Mouse (Mus musculus) heart, embryonic 14.5 days (tissue): ENCODE data around the gene Upf3b. TPM values are rescaled to one million over a fixed set of nuclear protein-coding genes. Genes with fewer than 3 reads are reported as not detected.

ENCODE experiments used
- ATAC-seq: fragments of 200-750 bp; cut with Nextera tagmentation; 2 replicates; pipeline ENCODE4 v1.8.0; 2017; ENCODE audit warnings: low read depth, moderate TSS enrichment; ENCODE audit not compliant: insufficient number of reproducible peaks, insufficient read depth, low FRiP score
- H3K27ac ChIP-seq, 2 experiments: fragments of 200-500 bp in 1 of 2; fragments of 300-500 bp in 1 of 2; sonication (generic) in 1 of 2; replicated peaks in 1 of 2; 2 replicates each; pipeline ENCODE4 v1.5.1; 2012 to 2014; ENCODE audit warnings: low read depth in 2 of 2, low read length in 2 of 2, control low read depth in 1 of 2, mild to moderate bottlenecking in 1 of 2, mixed read lengths in 1 of 2; ENCODE audit not compliant: control insufficient read depth in 1 of 2, insufficient read depth in 1 of 2
- H3K27me3 ChIP-seq: fragments of 300-500 bp; sonication (generic); 2 replicates; pipeline ENCODE4 v1.6.1; 2014; ENCODE audit warnings: mild to moderate bottlenecking, low read length, control low read depth; ENCODE audit not compliant: control insufficient read depth, insufficient read depth
- H3K36me3 ChIP-seq: fragments of 300-500 bp; sonication (generic); 2 replicates; pipeline ENCODE4 v1.6.1; 2014; ENCODE audit warnings: mild to moderate bottlenecking, control low read depth, low read length, mixed read lengths; ENCODE audit not compliant: control insufficient read depth, insufficient read depth
- H3K4me1 ChIP-seq, 2 experiments: fragments of 200-500 bp in 1 of 2; fragments of 300-500 bp in 1 of 2; sonication (generic) in 1 of 2; 2 replicates each; pipeline ENCODE4 v1.6.1; 2012 to 2014; ENCODE audit warnings: low read length in 2 of 2, control low read depth in 1 of 2, mixed read lengths in 1 of 2; ENCODE audit not compliant: control insufficient read depth in 2 of 2, insufficient read depth in 2 of 2
- H3K4me2 ChIP-seq: fragments of 300-500 bp; sonication (generic); 2 replicates; pipeline ENCODE4 v1.6.1; 2014; ENCODE audit warnings: mild to moderate bottlenecking, low read length
- H3K4me3 ChIP-seq, 2 experiments: fragments of 200-500 bp in 1 of 2; fragments of 300-500 bp in 1 of 2; sonication (generic) in 1 of 2; 2 replicates each; pipeline ENCODE4 v1.5.1; 2012 to 2014; ENCODE audit warnings: low read length in 2 of 2, mild to moderate bottlenecking in 2 of 2, control low read depth in 1 of 2, low read depth in 1 of 2, moderate library complexity in 1 of 2; ENCODE audit not compliant: control insufficient read depth in 1 of 2, insufficient read depth in 1 of 2
- H3K9ac ChIP-seq: fragments of 300-500 bp; sonication (generic); 2 replicates; pipeline ENCODE4 v1.6.1; 2014; ENCODE audit warnings: mild to moderate bottlenecking, low read length
- H3K9me3 ChIP-seq: fragments of 300-500 bp; sonication (generic); 2 replicates; pipeline ENCODE4 v1.6.1; 2016; ENCODE audit warnings: low read length, control low read depth; ENCODE audit not compliant: control insufficient read depth
- WGBS: fragments of 180-500 bp; shearing (Covaris S2); extraction: QIAGEN DNeasy Blood & Tissue Kit; methylation state at CpG from one replicate; pipeline ENCODE4 v1.1.7; 2014; 5-methylcytosine and 5-hydroxymethylcytosine counted together
- polyA plus RNA-seq: library from polyadenylated mRNA; unstranded; fragments of >200 nt; fragmentation: Nextera tagmentation; extraction: Ambion mirVana; gene quantifications from 2 replicates; pipeline ENCODE4 v1.2.1, GENCODE M21; 2014

The Upf3b gene
- polyA plus RNA-seq, 1 experiment from 2014 or later, result 14.3 TPM

DNA sequence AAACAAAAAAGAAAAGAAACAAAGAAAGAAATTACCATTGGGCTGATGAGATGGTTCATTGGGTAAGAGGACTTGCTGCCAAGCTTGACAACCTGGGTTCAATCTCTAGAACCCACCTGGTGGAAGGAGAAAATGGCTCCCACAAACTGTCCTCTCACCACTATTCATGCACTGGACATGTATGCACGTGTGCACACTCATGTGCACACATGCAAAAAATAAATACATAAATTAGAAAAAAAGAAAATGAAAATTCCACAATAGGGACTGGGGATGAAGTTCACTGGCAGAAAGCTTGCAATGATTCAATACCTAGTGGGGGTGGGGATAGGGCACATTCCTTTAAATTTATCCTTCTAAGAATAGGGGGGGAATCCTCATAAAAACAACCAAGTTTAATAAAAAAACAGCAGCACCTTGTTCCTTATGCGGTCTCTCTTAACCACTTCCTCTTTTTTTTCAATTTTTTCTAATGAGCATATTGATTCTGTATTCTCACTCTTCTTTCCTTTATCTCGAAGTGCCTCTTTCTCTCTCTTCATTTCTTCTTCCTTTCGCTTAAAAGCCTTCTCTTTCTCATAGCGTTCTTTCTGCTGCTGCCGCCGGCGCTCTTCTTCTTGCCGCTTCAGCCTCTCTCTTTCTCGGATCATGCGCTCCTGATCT, 14.9 kb downstream of the Upf3b start:
- no peak overlapping the region for H3K4me3 ChIP-seq
- WGBS, result 84% methylated on average over 11 of the region's 11 CpGs
- no peaks in the 10 kb centered on the region for H3K4me1 ChIP-seq
- no peak overlapping the region for H3K4me2 ChIP-seq
- H3K9ac ChIP-seq, result no peak overlapping the region
- no peaks in the 10 kb centered on the region for H3K9me3 ChIP-seq
- no peak for ATAC-seq
- H3K27me3 ChIP-seq, result no peaks in the 10 kb centered on the region
- H3K36me3 ChIP-seq, result peaks cover 46% of the 10 kb centered on the region
- H3K27ac ChIP-seq, result no peak overlapping the region

DNA sequence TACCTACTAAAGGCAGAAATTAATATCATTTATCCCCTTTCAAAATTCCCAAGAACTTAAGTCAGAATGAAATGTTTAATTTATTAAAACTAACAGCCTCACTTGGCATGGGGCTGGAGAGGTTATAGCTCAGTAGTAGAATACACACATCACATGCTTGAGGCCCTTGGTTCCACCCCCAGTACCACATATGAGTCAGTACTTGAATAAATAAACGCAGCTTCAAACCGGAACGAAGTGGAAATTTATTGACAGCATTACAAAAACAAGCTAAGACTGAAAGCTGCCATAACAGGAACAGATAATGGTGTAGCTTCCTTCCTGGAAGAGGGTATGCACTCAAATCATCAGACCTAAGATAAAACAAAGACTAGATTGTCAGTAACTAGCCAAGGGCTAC, 18.7 kb downstream of the Upf3b start:
- WGBS, result 82% methylated on average over 3 of the region's 3 CpGs
- no peak overlapping the region for H3K9ac ChIP-seq
- no peak for ATAC-seq
- H3K4me1 ChIP-seq, result no peaks in the 10 kb centered on the region
- H3K27ac ChIP-seq, result no peak overlapping the region
- peaks cover 25% of the 10 kb centered on the region for H3K36me3 ChIP-seq
- no peak overlapping the region for H3K4me2 ChIP-seq
- no peaks in the 10 kb centered on the region for H3K9me3 ChIP-seq
- H3K4me3 ChIP-seq, result no peak overlapping the region
- no peaks in the 10 kb centered on the region for H3K27me3 ChIP-seq

DNA sequence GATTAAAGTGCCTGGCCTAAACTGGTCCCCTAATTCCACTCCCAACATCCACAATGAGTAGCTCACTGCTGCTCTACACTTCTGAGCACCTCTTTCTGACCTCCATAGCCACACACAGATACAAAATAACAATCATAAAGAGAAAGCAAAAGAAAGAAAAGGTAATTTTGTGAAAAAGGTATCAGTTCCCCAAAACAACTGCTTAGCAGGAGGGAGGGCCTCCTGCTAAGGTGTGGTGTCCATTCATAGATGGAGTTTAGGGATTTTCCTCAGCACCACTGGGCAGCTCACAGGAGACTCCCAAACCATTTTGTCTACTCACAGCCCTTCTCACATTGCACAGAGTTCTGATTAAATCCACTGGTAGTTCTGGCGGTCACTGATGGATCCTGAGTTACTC, 21.3 kb downstream of the Upf3b start:
- H3K27ac ChIP-seq, result no peak overlapping the region
- H3K4me3 ChIP-seq, result no peak overlapping the region
- H3K27me3 ChIP-seq, result no peaks in the 10 kb centered on the region
- ATAC-seq, result no peak
- H3K36me3 ChIP-seq, result peaks cover 12% of the 10 kb centered on the region
- H3K9ac ChIP-seq, result no peak overlapping the region
- 79% methylated on average over 1 of the region's 1 CpGs for WGBS
- H3K4me1 ChIP-seq, result no peaks in the 10 kb centered on the region
- H3K9me3 ChIP-seq, result no peaks in the 10 kb centered on the region
- no peak overlapping the region for H3K4me2 ChIP-seq

DNA sequence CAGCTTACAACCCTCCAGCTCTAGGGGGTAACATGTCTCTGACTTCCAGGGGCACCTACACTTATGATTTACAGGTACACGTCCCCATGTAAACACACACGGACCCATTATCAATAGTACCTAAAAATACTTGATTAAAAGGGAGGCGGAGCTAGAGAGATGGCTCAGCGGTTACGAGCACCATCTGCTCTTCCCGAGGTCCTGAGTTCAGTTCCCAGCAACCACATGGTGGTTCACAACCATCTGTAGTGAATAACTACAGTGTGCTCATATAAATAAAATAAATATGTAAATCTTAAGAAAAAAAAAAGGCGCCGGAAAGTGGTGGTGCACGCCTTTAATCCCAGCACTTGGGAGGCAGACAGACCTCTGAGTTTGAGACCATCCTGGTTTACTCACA, 24.5 kb downstream of the Upf3b start:
- peaks cover 28% of the 10 kb centered on the region for H3K36me3 ChIP-seq
- H3K4me2 ChIP-seq, result peak overlapping the region; percentile 70
- H3K27me3 ChIP-seq, result no peaks in the 10 kb centered on the region
- H3K27ac ChIP-seq, result peak overlapping the region; percentile 87 to 99
- H3K9me3 ChIP-seq, result no peaks in the 10 kb centered on the region
- no peak for ATAC-seq
- H3K4me3 ChIP-seq, result peak overlapping the region; percentile 58 to 84
- 26% methylated on average over 9 of the region's 9 CpGs for WGBS
- H3K9ac ChIP-seq, result peak overlapping the region; percentile 57
- H3K4me1 ChIP-seq, result peaks cover 0 to 3% of the 10 kb centered on the region in 2 experiments; a peak in 1 of 4 replicates

DNA sequence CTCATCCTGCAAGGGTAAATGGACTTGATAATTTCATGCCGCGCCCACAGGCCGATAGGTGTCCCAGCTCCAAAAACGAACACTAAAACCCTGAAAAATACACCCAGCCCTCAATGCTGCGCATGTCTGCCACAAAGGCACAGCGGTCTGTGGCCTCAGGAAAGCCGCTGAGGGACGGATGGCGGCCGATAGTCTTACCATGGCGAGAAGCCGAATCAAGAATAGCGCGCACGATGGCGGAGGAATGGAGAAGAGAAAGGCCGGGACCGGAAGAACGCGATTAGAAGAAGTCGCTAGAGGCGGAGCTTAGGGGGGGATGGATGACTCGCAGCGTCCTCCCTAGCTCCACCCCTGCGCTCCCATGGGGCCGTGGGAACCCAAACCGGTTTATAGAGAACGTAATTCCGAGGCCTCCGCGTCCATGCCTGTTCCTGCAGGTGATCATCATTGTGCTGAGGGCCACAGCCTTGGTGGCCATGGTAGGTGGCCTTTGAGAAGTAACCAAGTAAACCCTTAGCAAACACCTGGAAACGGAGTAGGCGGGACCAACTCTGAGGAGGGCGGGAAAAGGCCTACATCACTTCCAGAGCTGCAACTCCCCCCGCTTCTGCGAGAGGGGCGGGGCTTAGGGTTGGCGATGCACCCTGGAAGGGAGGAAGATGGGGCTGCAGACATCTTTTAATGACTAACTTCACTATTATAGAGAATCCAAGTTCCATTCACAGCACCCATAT, 25.0 kb downstream of the Upf3b start, which contains the start of gene Rpl39:
Rpl39 (minus strand) TSS at position 476 of the 734 bp plus-strand sequence.
- Histone ChIP-seq H3K27ac (peak within 1 kb of the TSS; percentile 87 to 99), H3K36me3 (peaks cover 28% of the 10 kb centered on the region), H3K27me3 (no peaks in the 10 kb centered on the region), H3K9me3 (no peaks in the 10 kb centered on the region), H3K4me3 (peak within 1 kb of the TSS; percentile 58 to 84), H3K4me2 (peak within 1 kb of the TSS; percentile 70), H3K9ac (peak within 1 kb of the TSS; percentile 81), H3K4me1 (peaks cover 0 to 3% of the 10 kb centered on the region in 2 experiments; a peak in 1 of 4 replicates)
- 8% methylated on average over 38 of the region's 38 CpGs for WGBS
- ATAC-seq, result peak; percentile 90

DNA sequence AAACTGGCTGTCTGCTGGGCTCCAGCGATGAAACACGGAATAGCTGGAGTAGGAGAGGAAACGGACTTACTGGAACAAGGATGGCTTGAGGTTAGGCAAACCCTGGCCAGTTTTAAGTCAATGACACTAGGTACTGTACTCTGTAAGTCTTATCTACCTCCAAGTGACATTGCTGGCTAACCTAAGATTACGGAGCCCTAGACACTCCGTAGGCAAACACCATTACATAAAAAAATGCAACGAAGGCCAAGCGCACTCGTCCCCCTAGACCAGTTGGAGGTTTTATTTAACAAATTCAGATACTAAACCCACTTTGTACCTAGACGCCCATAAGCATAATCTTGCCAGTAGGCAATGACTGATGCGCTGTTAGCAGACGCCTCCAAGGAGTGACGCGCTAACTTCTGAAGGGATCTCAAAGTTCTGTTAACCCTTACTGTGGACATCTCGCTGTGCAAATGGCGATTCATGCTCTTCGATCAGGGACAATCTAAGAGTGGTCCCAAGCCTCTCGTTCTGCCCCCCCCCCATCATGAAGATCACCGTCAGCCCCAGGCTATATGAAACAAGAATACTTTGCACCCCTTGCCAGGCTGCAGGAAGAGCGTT, 25.7 kb downstream of the Upf3b start:
- no peak for ATAC-seq
- no peaks in the 10 kb centered on the region for H3K27me3 ChIP-seq
- peak overlapping the region; percentile 58 to 84 for H3K4me3 ChIP-seq
- peak overlapping the region; percentile 63 to 87 for H3K27ac ChIP-seq
- peak overlapping the region; percentile 70 for H3K4me2 ChIP-seq
- H3K9ac ChIP-seq, result peak overlapping the region; percentile 81
- WGBS, result 15% methylated on average over 19 of the region's 19 CpGs
- H3K4me1 ChIP-seq, result peaks cover 0 to 3% of the 10 kb centered on the region in 2 experiments; a peak in 1 of 4 replicates
- peaks cover 28% of the 10 kb centered on the region for H3K36me3 ChIP-seq
- H3K9me3 ChIP-seq, result no peaks in the 10 kb centered on the region

DNA sequence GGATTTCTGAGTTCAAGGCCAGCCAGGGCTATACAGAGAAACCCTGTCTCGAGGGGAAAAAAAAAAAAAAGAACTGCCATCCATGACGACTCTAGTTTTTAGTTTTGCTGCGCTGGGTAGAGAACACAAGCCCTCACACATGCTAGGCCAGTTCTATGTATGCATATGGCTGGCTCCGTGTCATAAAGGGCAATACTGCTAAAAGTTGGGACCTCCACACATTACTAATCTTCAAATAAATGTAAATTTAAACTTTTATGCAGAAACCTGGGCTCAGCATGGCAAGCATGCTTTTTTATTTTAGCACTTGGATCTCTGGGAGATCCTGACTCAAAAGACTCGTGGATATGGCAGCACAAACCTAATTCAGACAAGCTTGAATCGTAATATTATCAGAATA, 28.9 kb downstream of the Upf3b start:
- H3K36me3 ChIP-seq, result peaks cover 28% of the 10 kb centered on the region
- no peak overlapping the region for H3K27ac ChIP-seq
- WGBS, result 56% methylated on average over 6 of the region's 6 CpGs
- no peak for ATAC-seq
- H3K4me1 ChIP-seq, result peaks cover 0 to 3% of the 10 kb centered on the region in 2 experiments; a peak in 1 of 4 replicates
- no peak overlapping the region for H3K9ac ChIP-seq
- no peaks in the 10 kb centered on the region for H3K27me3 ChIP-seq
- H3K4me2 ChIP-seq, result no peak overlapping the region
- H3K9me3 ChIP-seq, result no peaks in the 10 kb centered on the region
- no peak overlapping the region for H3K4me3 ChIP-seq
